Mouse (Mus musculus) liver, adult 2 months (tissue): Measurements from ENCODE around the gene Siglech. TPM values are rescaled to one million over a fixed set of nuclear protein-coding genes. Genes with fewer than 3 reads are reported as not detected.

ENCODE experiments used
- DNase-seq: peaks from one replicate; pipeline ENCODE4 v3.0.0-alpha.2; 2011; ENCODE audit warnings: low read depth, low spot score; ENCODE audit errors: extremely low read depth
- H3K27ac ChIP-seq: fragments of 200-500 bp; replicated peaks from 2 replicates; pipeline ENCODE4 v1.5.1; 2012; ENCODE audit warnings: low read depth, mild to moderate bottlenecking, control low read depth, inconsistent platforms, low read length; ENCODE audit not compliant: insufficient read depth
- H3K27me3 ChIP-seq: fragments of 200-500 bp; 2 replicates; pipeline ENCODE4 v1.6.1; 2012; ENCODE audit warnings: mild to moderate bottlenecking, moderate library complexity, low read length, inconsistent platforms; ENCODE audit not compliant: control insufficient read depth, insufficient read depth
- H3K36me3 ChIP-seq: fragments of 200-500 bp; 2 replicates; pipeline ENCODE4 v1.6.1; 2012; ENCODE audit warnings: low read length, inconsistent platforms; ENCODE audit not compliant: control insufficient read depth, insufficient read depth
- H3K4me1 ChIP-seq: fragments of 200-500 bp; 2 replicates; pipeline ENCODE4 v1.6.1; 2011; ENCODE audit warnings: low read length; ENCODE audit not compliant: control insufficient read depth, insufficient read depth
- H3K4me3 ChIP-seq: fragments of 200-500 bp; 2 replicates; pipeline ENCODE4 v1.5.1; 2011; ENCODE audit warnings: low read depth, mild to moderate bottlenecking, control low read depth, low read length, moderate library complexity; ENCODE audit not compliant: insufficient read depth
- H3K79me2 ChIP-seq: fragments of 200-500 bp; 2 replicates; pipeline ENCODE4 v1.6.1; 2012; ENCODE audit warnings: inconsistent platforms, mild to moderate bottlenecking, low read length, moderate library complexity; ENCODE audit not compliant: control insufficient read depth, insufficient read depth
- H3K9ac ChIP-seq: fragments of 200-500 bp; 2 replicates; pipeline ENCODE4 v1.6.1; 2012; ENCODE audit warnings: low read depth, mild to moderate bottlenecking, control low read depth, inconsistent platforms, low read length
- CTCF ChIP-seq: fragments of 200-500 bp; IDR thresholded peaks from 2 replicates; pipeline ENCODE4 v1.5.1; 2011; ENCODE audit warnings: low read depth, low read length, control low read depth
- POLR2A ChIP-seq: fragments of 200-500 bp; IDR thresholded peaks from 2 replicates; pipeline ENCODE4 v1.6.1; 2011; ENCODE audit warnings: low read length, control low read depth; ENCODE audit not compliant: insufficient read depth; ENCODE audit errors: extremely low read depth
- WGBS: fragments of 180-500 bp; shearing (Covaris S2); methylation state at CpG from one replicate; pipeline ENCODE4 v1.1.7; 2018; 5-methylcytosine and 5-hydroxymethylcytosine counted together
- polyA plus RNA-seq: library from polyadenylated mRNA; depleted of rRNA; stranded (reverse); fragments of >200 nt; gene quantifications from 2 replicates; pipeline ENCODE4 v1.2.3, GENCODE M21; 2012; rRNA removed
- total RNA-seq: library from RNA; depleted of rRNA; stranded (reverse); fragments of >200 nt; gene quantifications from 2 replicates; pipeline ENCODE4 v1.2.3, GENCODE M21; 2014; rRNA removed

The Siglech gene
- total RNA-seq (0.28 and 0.54 TPM in 2 replicates), polyA plus RNA-seq (0.52 and 0.93 TPM in 2 replicates)

- no peaks in the 10 kb centered on the region for H3K79me2 ChIP-seq
- H3K4me1 ChIP-seq = no peaks in the 10 kb centered on the region
- H3K9ac ChIP-seq = no peak within 1 kb of the TSS
- H3K36me3 ChIP-seq = no peaks in the 10 kb centered on the region
- TF ChIP-seq CTCF (no peak), POLR2A (no peak)
- no peaks in the 10 kb centered on the region for H3K27me3 ChIP-seq
- H3K4me3 ChIP-seq = no peak within 1 kb of the TSS
- DNase-seq = no peak
- no peak within 1 kb of the TSS for H3K27ac ChIP-seq
- 36% methylated on average over 3 of the region's 3 CpGs for WGBS
These were observed at the start of gene Siglech for GRCm38 (mm10) chr7:55767926-55768325. TSS of gene Siglech (plus strand) at chr7:55768178.

- Histone ChIP-seq H3K9ac (no peak overlapping the region), H3K27me3 (no peaks in the 10 kb centered on the region), H3K79me2 (no peaks in the 10 kb centered on the region), H3K36me3 (no peaks in the 10 kb centered on the region), H3K27ac (no peak overlapping the region), H3K4me1 (no peaks in the 10 kb centered on the region), H3K4me3 (no peak overlapping the region)
- TF ChIP-seq POLR2A (no peak), CTCF (no peak)
- no peak for DNase-seq
- WGBS = 76% methylated on average over 7 of the region's 7 CpGs
These were observed 45.3 kb upstream of the Siglech start for GRCm38 (mm10) chr7:55722673-55723072.

- no peak for DNase-seq
- Histone ChIP-seq H3K79me2 (no peaks in the 10 kb centered on the region), H3K27ac (no peak overlapping the region), H3K36me3 (no peaks in the 10 kb centered on the region), H3K4me3 (no peak overlapping the region), H3K27me3 (no peaks in the 10 kb centered on the region), H3K4me1 (no peaks in the 10 kb centered on the region), H3K9ac (no peak overlapping the region)
- TF ChIP-seq POLR2A (no peak), CTCF (no peak)
- 35% methylated on average over 1 of the region's 1 CpGs for WGBS
These were observed 39.1 kb upstream of the Siglech start for GRCm38 (mm10) chr7:55728903-55729302.

- H3K79me2 ChIP-seq = no peaks in the 10 kb centered on the region
- no peaks in the 10 kb centered on the region for H3K36me3 ChIP-seq
- no peaks in the 10 kb centered on the region for H3K4me1 ChIP-seq
- TF ChIP-seq CTCF (no peak), POLR2A (no peak)
- 93% methylated on average over 2 of the region's 2 CpGs for WGBS
- no peak for DNase-seq
- H3K9ac ChIP-seq = no peak overlapping the region
- H3K27me3 ChIP-seq = 0 out of 2 replicates have a peak, but pooled peaks cover 2% of the 10 kb centered on the region
- no peak overlapping the region for H3K4me3 ChIP-seq
- no peak overlapping the region for H3K27ac ChIP-seq
These were observed 33.5 kb upstream of the Siglech start for GRCm38 (mm10) chr7:55734483-55734882.

- Histone ChIP-seq H3K4me1 (no peaks in the 10 kb centered on the region), H3K27me3 (0 out of 2 replicates have a peak, but pooled peaks cover 2% of the 10 kb centered on the region), H3K79me2 (no peaks in the 10 kb centered on the region), H3K9ac (no peak overlapping the region), H3K36me3 (no peaks in the 10 kb centered on the region), H3K4me3 (no peak overlapping the region), H3K27ac (no peak overlapping the region)
- no peak for DNase-seq
- 39% methylated on average over 4 of the region's 4 CpGs for WGBS
- TF ChIP-seq CTCF (peak; percentile 9; the same call in 1 of the 2 replicates), POLR2A (no peak)
These were observed 30.7 kb upstream of the Siglech start for GRCm38 (mm10) chr7:55737125-55737912.
